Mouse (Mus musculus) liver, embryonic 14.5 days (tissue): ENCODE results near the gene Igfbp3. TPM values are rescaled to one million over a fixed set of nuclear protein-coding genes. Genes with fewer than 3 reads are reported as not detected.
"Not testable (repeated sequence)": the region's sequence is repeated elsewhere in the genome, so short reads cannot be mapped to it uniquely, and the experiment has no call there.

Source experiments
- ATAC-seq: fragments of 200-750 bp; cut with Nextera tagmentation; 2 replicates; pipeline ENCODE4 v1.8.0; 2017; ENCODE audit warnings: moderate number of reproducible peaks, mild to moderate bottlenecking, moderate library complexity; ENCODE audit not compliant: insufficient read depth
- DNase-seq, 3 experiments: peaks; one replicate each; pipeline ENCODE4 v3.0.0-alpha.2; 2012 to 2013; ENCODE audit warnings: low read depth in 3 of 3, low spot score in 3 of 3
- H3K27ac ChIP-seq: fragments of 300-500 bp; sonication (generic); 2 replicates; pipeline ENCODE4 v1.5.1; 2014; ENCODE audit warnings: moderate library complexity, mild to moderate bottlenecking, control low read depth, inconsistent platforms
- H3K27me3 ChIP-seq: fragments of 300-500 bp; sonication (generic); 2 replicates; pipeline ENCODE4 v1.6.1; 2014; ENCODE audit warnings: mild to moderate bottlenecking, low read length, moderate library complexity; ENCODE audit not compliant: control insufficient read depth, insufficient read depth
- H3K36me3 ChIP-seq: fragments of 300-500 bp; sonication (generic); replicated peaks from 2 replicates; pipeline ENCODE4 v1.6.1; 2014; ENCODE audit warnings: low read depth; ENCODE audit not compliant: control insufficient read depth, insufficient read depth
- H3K4me1 ChIP-seq, 2 experiments: fragments of 200-500 bp in 1 of 2; fragments of 300-500 bp in 1 of 2; sonication (generic) in 1 of 2; replicated peaks; 2 replicates each; pipeline ENCODE4 v1.6.1; 2012 to 2014; ENCODE audit warnings: antibody characterized with exemption in 1 of 2, inconsistent platforms in 1 of 2, low read length in 1 of 2; ENCODE audit not compliant: control insufficient read depth in 2 of 2, insufficient read depth in 2 of 2
- H3K4me2 ChIP-seq: fragments of 300-500 bp; sonication (generic); 2 replicates; pipeline ENCODE4 v1.6.1; 2014; ENCODE audit warnings: low read depth, mild to moderate bottlenecking, control low read depth, moderate library complexity
- H3K4me3 ChIP-seq, 2 experiments: fragments of 200-500 bp in 1 of 2; fragments of 300-500 bp in 1 of 2; sonication (generic) in 1 of 2; 2 replicates each; pipeline ENCODE4 v1.5.1; 2012 to 2014; ENCODE audit warnings: low read depth in 2 of 2, low read length in 2 of 2, mild to moderate bottlenecking in 2 of 2, control low read depth in 1 of 2, inconsistent platforms in 1 of 2, moderate library complexity in 1 of 2; ENCODE audit not compliant: insufficient read depth in 1 of 2
- H3K9ac ChIP-seq: fragments of 300-500 bp; sonication (generic); replicated peaks from 2 replicates; pipeline ENCODE4 v1.6.1; 2014; ENCODE audit warnings: mild to moderate bottlenecking, control low read depth, moderate library complexity
- H3K9me3 ChIP-seq: fragments of 300-500 bp; sonication (generic); 2 replicates; pipeline ENCODE4 v1.6.1; 2016; ENCODE audit warnings: low read length, mixed read lengths; ENCODE audit not compliant: control insufficient read depth
- CTCF ChIP-seq: IDR thresholded peaks from 2 replicates; pipeline ENCODE4 v1.5.1; 2016; ENCODE audit warnings: antibody characterized with exemption, low read depth, control low read depth
- EP300 ChIP-seq: IDR thresholded peaks from 2 replicates; pipeline ENCODE4 v1.6.1; 2016; ENCODE audit warnings: antibody characterized with exemption, low read depth
- WGBS: fragments of 180-500 bp; shearing (Covaris S2); extraction: QIAGEN DNeasy Blood & Tissue Kit; methylation state at CpG from one replicate; pipeline ENCODE4 v1.1.7; 2014; ENCODE audit not compliant: insufficient replicate concordance; 5-methylcytosine and 5-hydroxymethylcytosine counted together
- polyA plus RNA-seq, 2 experiments: library from polyadenylated mRNA; depleted of rRNA in 1 of 2; stranded (reverse) in 1 of 2; unstranded in 1 of 2; fragments of >200 nt; fragmentation: Nextera tagmentation in 1 of 2; extraction: Ambion mirVana in 1 of 2; gene quantifications; 2 replicates each; pipeline versions ENCODE4 v1.2.1 to v1.2.3; 2012 to 2014

The Igfbp3 gene
- polyA plus RNA-seq, 2 experiments, result 19.0 to 21.4 TPM

DNA sequence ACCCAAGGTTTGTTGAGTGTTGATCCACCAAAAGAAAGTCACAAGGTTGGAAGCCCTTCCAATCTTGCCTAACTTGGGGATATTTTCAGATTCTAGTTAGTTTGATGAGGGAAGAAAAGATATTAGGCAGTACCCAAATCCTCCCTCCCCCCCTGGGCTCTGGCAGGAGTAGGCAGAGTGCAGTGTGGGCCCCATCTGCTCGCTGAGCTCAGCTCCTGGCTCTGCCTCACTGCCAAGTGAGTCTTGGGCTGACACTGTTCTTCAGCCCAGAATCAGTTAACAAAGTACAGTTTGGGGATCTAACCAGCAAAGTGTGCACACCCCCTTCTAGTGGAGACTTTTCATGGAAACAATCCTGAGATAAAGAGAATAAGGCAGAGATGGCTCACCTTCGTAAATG is 12.5 kb upstream of the Igfbp3 start:
- DNase-seq (no peak), ATAC-seq (no peak)
- 48% methylated on average over 2 of the region's 2 CpGs for WGBS
- H3K36me3 ChIP-seq, result no peaks in the 10 kb centered on the region
- no peaks in the 10 kb centered on the region for H3K4me1 ChIP-seq
- H3K27ac ChIP-seq, result no peak overlapping the region
- no peak overlapping the region for H3K4me3 ChIP-seq
- TF ChIP-seq EP300, result no peak
- TF ChIP-seq CTCF, result no peak
- H3K4me2 ChIP-seq, result no peak overlapping the region
- H3K9ac ChIP-seq, result no peak overlapping the region
- no peaks in the 10 kb centered on the region for H3K9me3 ChIP-seq
- no peaks in the 10 kb centered on the region for H3K27me3 ChIP-seq

DNA sequence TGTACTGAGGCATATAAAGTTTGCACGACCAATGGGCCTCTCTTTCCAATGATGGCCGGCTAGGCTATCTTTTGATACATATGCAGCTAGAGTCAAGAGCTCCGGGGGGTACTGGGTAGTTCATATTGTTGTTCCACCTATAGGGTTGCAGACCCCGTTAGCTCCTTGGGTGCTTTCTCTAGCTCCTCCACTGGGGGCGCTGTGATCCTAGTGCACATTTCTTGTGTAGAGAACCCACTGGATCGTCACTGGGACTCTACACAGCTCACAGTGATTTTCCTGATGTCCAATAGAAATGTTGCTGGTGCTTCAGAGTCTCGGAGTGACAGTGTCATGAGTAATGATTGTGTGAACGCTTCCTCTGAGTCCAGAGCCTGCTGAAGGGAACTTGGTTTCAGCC is 8.1 kb upstream of the Igfbp3 start:
- H3K27me3 ChIP-seq, H3K36me3 ChIP-seq, H3K4me3 ChIP-seq, H3K9ac ChIP-seq, H3K9me3 ChIP-seq, H3K27ac ChIP-seq, H3K4me2 ChIP-seq, H3K4me1 ChIP-seq, DNase-seq, ATAC-seq: not testable (repeated sequence)
- TF ChIP-seq CTCF, result peak; percentile 38
- 57% methylated on average over 8 of the region's 8 CpGs for WGBS

DNA sequence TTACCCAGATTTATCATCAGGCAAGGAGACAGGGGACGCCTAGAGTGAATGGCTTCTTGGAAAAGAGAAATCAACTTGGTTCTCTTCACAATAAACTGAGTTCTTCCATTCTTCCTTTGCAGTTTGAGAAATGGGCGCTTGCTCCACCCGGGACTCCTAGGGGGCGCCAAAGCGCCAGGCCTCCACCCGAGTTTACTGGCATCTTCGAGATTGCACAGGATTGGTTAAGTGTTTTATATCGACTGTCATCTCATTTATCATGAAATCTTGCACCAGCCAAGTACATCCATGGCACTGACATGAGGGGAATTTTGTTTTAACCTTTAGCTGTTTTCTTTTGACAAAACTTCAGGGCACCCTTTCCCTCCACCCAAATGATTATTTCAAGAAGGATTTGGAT is 2.0 kb upstream of the Igfbp3 start:
- H3K27ac ChIP-seq, result no peak overlapping the region
- H3K9ac ChIP-seq, result no peak overlapping the region
- no peaks in the 10 kb centered on the region for H3K9me3 ChIP-seq
- no peaks in the 10 kb centered on the region for H3K36me3 ChIP-seq
- TF ChIP-seq EP300, result no peak
- TF ChIP-seq CTCF, result peak; percentile 57
- peaks cover 34% of the 10 kb centered on the region for H3K27me3 ChIP-seq
- H3K4me1 ChIP-seq, result no peaks in the 10 kb centered on the region
- 6% methylated on average over 8 of the region's 8 CpGs for WGBS
- ATAC-seq (no peak), DNase-seq (no peak)
- no peak overlapping the region for H3K4me2 ChIP-seq
- H3K4me3 ChIP-seq, result no peak overlapping the region

DNA sequence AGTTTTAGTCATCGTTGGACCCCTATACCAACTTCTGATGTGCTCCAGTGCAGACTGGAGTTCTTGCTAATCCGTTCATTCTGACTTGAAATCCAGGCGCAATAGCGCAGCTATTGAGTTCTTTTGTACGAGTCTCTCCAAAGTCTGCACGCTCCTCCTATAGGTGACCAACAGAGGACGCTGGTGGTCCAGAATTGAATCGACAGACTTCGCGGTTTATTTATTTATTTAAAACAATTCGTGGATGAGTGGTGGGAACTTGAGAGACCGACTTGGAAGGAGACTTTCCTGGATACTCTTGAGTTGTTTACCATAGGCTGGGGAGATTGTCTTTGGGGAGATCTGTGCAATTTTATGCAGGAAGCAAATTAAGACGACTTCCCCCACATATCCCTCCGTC is 1.0 kb upstream of the Igfbp3 start:
- Histone ChIP-seq H3K4me3 (no peak overlapping the region), H3K27ac (no peak overlapping the region), H3K9ac (no peak overlapping the region), H3K9me3 (no peaks in the 10 kb centered on the region), H3K27me3 (peaks cover 34% of the 10 kb centered on the region), H3K4me1 (no peaks in the 10 kb centered on the region), H3K36me3 (no peaks in the 10 kb centered on the region), H3K4me2 (no peak overlapping the region)
- WGBS, result 2% methylated on average over 14 of the region's 14 CpGs
- DNase-seq, result no peak
- peak; percentile 15; the same call in 1 of the 2 replicates for TF ChIP-seq CTCF
- no peak for TF ChIP-seq EP300
- ATAC-seq, result no peak

- H3K4me2 ChIP-seq, result no peak overlapping the region
- 2% methylated on average over 12 of the region's 12 CpGs for WGBS
- peaks cover 34% of the 10 kb centered on the region for H3K27me3 ChIP-seq
- no peak for TF ChIP-seq EP300
- TF ChIP-seq CTCF, result no peak
- DNase-seq (no peak), ATAC-seq (no peak)
- H3K4me1 ChIP-seq, result no peaks in the 10 kb centered on the region
- no peak overlapping the region for H3K9ac ChIP-seq
- no peaks in the 10 kb centered on the region for H3K36me3 ChIP-seq
- no peak overlapping the region for H3K4me3 ChIP-seq
- no peak overlapping the region for H3K27ac ChIP-seq
- H3K9me3 ChIP-seq, result no peaks in the 10 kb centered on the region
Measured at GRCm38 (mm10) chr11:7214342-7214660, 578 bp upstream of the Igfbp3 start.

GRCm38 (mm10) chr11:7213161-7213500 is 592 bp downstream of the Igfbp3 start:
- Histone ChIP-seq H3K27me3 (peaks cover 34% of the 10 kb centered on the region), H3K4me3 (peak overlapping the region; percentile 6 to 33), H3K9ac (no peak overlapping the region), H3K36me3 (no peaks in the 10 kb centered on the region), H3K27ac (no peak overlapping the region), H3K4me2 (peak overlapping the region; percentile 21), H3K9me3 (no peaks in the 10 kb centered on the region), H3K4me1 (no peaks in the 10 kb centered on the region)
- ATAC-seq (no peak), DNase-seq (no peak)
- TF ChIP-seq EP300, result no peak
- TF ChIP-seq CTCF, result no peak
- WGBS, result 2% methylated on average over 19 of the region's 19 CpGs
